Mouse (Mus musculus): ENCODE results near the gene Lyve1.

Gene Lyve1

DNA sequence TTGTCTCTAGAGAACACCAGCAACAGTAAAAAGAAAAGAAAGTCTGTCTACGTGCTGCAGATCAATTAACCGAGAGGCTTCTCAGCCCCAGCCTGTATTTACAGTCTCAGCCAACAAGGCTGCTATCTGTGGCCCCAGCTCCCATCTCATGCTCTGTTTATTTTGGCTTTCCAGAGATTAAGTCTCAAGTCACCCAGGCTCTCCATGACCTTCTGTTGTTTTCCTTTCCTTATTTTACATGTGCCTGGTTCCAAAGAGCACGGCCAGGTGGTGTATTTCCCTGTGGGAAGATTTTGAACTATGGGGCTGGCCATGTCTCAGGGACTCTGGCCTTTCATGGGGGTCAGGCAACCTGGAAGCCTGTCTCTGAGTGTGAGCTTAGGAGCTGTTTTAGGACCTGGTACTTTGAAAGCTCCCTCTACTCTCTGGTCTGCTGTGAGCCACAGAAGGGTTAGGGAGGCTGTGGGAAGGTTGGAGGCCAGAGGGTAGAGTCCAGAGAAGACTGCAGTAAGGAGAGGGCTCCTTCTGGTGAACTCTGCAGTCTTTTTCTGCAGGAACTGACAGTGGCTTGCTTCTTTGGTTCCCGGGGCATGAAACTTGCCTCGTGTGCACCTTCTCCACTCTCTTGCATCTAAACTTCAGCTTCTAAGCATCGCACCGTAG is 11.4 kb downstream of the Lyve1 start:
- no peak for DNase-seq

GRCm38 (mm10) chr7:110848371-110848770 is 14.7 kb downstream of the Lyve1 start:
- no peak for DNase-seq

DNA sequence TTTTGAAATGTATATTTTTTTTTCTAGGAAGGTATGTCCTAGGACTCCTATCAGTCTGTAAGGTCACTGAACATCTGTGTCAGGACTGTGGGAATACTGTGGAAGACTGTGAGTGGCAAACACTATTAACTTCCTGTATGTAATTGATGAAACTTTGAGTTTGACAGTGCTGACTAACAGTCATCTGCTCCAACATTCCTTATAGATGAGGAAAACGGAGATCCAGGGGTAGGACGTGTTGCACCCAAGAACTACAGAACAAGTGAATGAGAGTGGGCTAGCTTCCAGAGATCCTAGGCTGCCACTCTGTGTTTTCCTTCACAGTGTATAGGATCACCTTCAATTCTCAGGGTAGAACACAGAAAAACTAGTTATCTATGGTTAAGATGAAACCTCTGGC is 15.7 kb downstream of the Lyve1 start:
- DNase-seq = no peak

GRCm38 (mm10) chr7:110843916-110844874 is 18.8 kb downstream of the Lyve1 start, which contains the start of gene Rnf141:
Rnf141 (minus strand) TSS chr7:110844457.
- DNase-seq = peak; percentile 91

GRCm38 (mm10) chr7:110840332-110840731 is 22.7 kb downstream of the Lyve1 start:
- DNase-seq = no peak

DNA sequence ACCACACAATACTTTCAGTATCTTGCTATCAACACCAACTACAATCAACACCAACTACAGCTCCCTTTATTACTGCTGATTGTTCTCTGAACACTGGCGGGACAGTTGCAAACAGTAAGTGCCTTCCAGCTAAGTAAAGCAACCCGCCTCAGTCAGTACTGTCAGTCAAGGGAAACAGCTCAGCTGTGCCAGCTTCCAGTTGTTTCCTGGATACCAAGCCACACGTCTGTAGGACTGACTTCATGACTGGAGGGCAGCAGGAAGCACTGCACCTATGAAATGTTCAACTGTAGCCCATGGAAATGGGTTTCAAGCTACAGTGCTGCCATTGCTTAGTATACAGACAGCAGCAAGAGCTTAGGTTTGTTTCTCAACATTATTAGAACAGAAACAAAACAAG is 28.5 kb downstream of the Lyve1 start:
- no peak for DNase-seq

DNA sequence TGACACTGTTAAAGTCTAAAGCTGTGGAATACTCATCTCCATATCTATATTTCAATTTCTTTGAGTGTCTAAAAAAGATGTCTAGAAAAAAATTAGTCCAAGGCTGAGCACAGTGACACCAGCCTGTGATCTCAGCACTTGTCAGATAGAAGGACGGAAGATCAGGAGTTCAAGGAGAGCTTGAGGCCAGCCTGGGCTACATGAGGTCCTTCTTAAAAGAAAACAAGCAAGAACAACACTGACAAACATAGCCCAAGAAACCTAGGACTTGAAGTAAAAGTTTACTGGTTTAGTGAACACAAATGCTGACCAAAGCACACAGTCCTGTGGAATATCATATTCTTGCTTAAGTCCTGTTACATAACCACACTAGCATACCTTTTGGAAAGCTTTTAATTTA is 29.0 kb downstream of the Lyve1 start:
- no peak for DNase-seq

- no peak for DNase-seq
Measured at GRCm38 (mm10) chr7:110833024-110833423, 30.0 kb downstream of the Lyve1 start.

- DNase-seq = no peak
Measured at GRCm38 (mm10) chr7:110823995-110824953, 38.8 kb downstream of the Lyve1 start.

- DNase-seq = no peak
Measured at GRCm38 (mm10) chr7:110823593-110823992, 39.4 kb downstream of the Lyve1 start.

DNA sequence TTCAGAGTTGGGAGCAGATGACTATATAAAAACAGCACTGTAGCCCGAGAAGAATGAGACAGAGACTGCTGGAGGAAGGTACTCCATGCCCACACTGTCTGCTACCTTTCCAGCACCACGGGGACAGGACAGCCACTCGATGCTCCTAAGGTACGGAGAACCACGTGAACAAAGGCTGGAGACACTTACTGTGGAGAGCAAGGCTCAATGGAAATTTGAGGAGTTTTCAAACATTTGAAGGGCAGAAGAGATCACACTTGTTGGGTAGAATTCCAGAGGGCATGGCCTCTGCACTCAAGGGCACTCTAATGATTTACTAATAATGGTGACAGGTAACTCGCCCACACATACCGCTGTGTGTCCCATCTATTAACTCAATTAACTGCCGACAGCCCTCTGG is 40.0 kb downstream of the Lyve1 start:
- DNase-seq = no peak

GRCm38 (mm10) chr7:110822055-110822454 is 41.0 kb downstream of the Lyve1 start:
- DNase-seq = no peak

- peak; percentile 58 for DNase-seq
Measured at GRCm38 (mm10) chr7:110821653-110822052, 41.4 kb downstream of the Lyve1 start.

DNA sequence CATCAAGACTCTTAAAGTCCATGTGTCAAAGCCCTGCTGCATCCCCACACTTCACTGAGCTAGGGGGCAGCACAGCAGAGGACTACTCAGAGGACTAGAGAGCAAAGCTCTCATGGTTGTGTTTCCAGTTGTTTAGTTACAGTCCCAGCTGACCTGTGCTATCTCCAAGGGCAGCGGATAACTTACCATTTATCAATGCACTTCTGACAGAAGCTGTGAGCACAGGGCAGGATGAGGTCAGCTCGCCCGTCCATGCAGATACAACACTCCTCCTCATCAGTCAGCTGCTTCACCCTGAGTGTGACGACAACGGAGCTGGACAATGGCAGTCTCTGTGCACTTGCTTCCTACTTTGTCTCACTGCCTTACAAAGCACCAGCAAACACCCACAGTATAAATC is 42.0 kb downstream of the Lyve1 start:
- DNase-seq = no peak

GRCm38 (mm10) chr7:110818787-110819350 is 44.2 kb downstream of the Lyve1 start:
- DNase-seq = no peak

GRCm38 (mm10) chr7:110818206-110818605 is 44.8 kb downstream of the Lyve1 start:
- no peak for DNase-seq

DNA sequence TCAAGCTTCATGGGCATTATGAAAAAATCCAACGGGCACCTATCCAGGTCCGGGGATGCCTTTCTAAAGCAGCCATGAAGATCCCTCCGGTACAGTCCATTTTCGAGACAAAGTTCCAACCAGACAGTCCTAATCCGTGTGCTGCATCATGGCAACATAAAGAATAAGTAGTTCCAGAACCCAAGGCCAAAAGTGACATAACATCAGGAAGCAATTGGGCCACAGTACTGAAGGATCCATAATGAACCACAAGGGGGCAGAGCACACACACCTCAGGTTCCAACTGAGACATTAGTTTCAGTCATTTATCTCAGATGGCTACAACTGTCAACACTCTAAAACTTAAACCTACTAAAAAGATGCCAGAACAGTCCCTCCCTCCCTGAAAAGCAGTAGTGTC is 47.0 kb downstream of the Lyve1 start:
- peak; percentile 51 for DNase-seq

DNA sequence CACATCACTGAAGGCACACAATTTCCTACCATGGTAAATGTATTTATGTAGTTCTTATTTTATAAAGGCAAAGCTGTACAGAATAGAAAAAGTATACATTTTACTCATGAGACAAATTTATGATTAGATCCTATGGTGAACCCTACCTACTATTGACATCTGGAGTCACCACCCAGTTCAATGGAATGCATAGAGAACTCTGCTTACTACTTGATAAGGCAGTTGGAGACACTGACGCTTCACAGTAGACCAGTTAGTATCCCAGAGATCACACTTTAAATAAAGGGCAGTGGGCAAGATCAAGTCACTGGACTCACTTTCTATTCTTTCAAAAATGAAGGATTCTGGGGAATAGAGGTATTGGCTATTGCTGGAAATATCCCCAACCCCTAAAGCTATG is 49.1 kb downstream of the Lyve1 start:
- no peak for DNase-seq

GRCm38 (mm10) chr7:110811529-110811928 is 51.5 kb downstream of the Lyve1 start:
- no peak for DNase-seq

DNA sequence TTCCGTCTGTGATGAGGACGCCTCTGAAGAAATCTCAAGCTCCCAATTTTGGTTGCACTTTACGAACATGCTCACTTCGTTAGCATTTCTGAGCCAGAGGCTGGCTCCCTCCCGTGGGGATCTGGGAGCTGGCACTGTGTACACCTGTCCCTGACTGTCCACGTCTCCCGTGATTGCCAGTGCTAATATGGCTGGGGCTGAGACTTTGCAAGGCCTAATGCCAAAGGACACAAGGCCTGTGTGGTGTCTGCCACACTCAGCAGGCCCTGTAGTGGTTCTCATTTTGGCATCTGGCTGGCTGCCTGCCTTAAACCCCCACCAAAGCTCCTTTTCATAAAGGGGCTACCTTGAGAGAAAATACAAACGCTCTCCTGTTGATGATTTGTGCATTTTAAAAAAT is 52.0 kb downstream of the Lyve1 start:
- DNase-seq = no peak

GRCm38 (mm10) chr7:110809585-110810557 is 53.2 kb downstream of the Lyve1 start:
- no peak for DNase-seq

Data from cerebellum, adult 9-10 months (tissue).